Comparison of ENCODE assay signal across 9 mouse cellular contexts in the genomic region with DNA sequence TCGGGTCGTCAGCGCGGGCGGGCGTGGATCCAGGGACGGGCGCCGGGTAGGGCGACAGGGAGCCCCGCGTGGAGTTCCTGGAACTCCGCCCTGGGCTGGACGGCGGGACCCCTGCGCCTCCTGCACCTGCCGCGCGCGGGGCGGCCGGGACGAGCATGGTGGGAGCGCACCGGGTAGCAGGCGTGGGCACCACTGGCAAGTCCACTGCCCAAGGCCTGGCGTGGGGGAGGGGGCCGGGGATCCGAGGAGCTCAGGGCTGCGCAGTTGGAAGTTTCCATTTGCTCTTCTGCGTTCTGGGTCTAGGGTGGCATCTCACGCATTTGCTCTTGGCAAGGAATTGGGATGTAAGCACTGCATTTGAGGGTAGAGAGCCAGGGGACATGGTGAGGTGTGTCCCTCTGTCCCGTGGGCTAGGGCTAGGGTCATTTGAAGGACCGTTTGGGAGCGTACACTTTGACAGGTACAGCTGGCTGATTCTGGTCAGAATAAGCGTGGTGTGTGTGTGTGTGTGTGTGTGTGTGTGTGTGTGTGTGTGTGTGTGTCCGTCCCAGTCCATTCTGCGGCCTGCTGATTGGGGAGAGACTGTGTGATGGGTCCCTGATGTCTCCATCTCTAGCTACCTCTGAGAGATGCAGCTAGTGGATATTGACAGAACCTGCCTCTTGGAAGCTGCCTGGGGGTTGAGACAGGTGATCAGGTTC. TPM values are rescaled to one million over a fixed set of nuclear protein-coding genes. Genes with fewer than 3 reads are reported as not detected.
DNase-seq lines count a peak whose midpoint lies in the region; ATAC-seq and TF ChIP-seq lines count a peak whose summit lies in the region.
"Had no signal": no experiment of that assay in that cellular context is flagged by ENCODE, and none has a peak within 500 bp of the region (broad histone marks: within the 10 kb centered on the region; RNA-seq: fewer than 3 reads in every experiment).

No protein-coding gene starts in this region.

- peak overlapping the region; percentile 84 for H3K4me2 ChIP-seq in heart, embryonic 13.5 days
- H3K4me2 ChIP-seq in heart, embryonic 15.5 days, result peak overlapping the region; percentile 95
- H3K4me2 ChIP-seq in limb, embryonic 14.5 days (replicated peaks; ENCODE audit: low read depth, low read length, severe bottlenecking), result peak overlapping the region; percentile 69
- peak overlapping the region; percentile 85 for H3K4me2 ChIP-seq in neural tube, embryonic 15.5 days

- H3K27ac ChIP-seq in heart, embryonic 13.5 days (replicated peaks), result no peak overlapping the region
- H3K27ac ChIP-seq in heart, embryonic 15.5 days, result no peak overlapping the region
- H3K27ac ChIP-seq in limb, embryonic 14.5 days (replicated peaks; ENCODE audit: low read depth, low read length), result no peak overlapping the region
- no peak overlapping the region for H3K27ac ChIP-seq in neural tube, embryonic 15.5 days (replicated peaks)

- H3K27me3 ChIP-seq in heart, embryonic 13.5 days (replicated peaks), result peaks cover 72% of the 10 kb centered on the region
- peaks cover 57% of the 10 kb centered on the region for H3K27me3 ChIP-seq in heart, embryonic 15.5 days
- H3K27me3 ChIP-seq in limb, embryonic 14.5 days (ENCODE audit: control insufficient read depth, insufficient read depth, low read length), result peaks cover 35% of the 10 kb centered on the region
- H3K27me3 ChIP-seq in neural tube, embryonic 15.5 days (replicated peaks), result peaks cover 20% of the 10 kb centered on the region

- H3K4me1 ChIP-seq in heart, embryonic 13.5 days, result peaks cover 14% of the 10 kb centered on the region
- H3K4me1 ChIP-seq in heart, embryonic 15.5 days (replicated peaks), result peaks cover 9% of the 10 kb centered on the region
- no peaks in the 10 kb centered on the region for H3K4me1 ChIP-seq in limb, embryonic 14.5 days (ENCODE audit: control insufficient read depth, insufficient read depth, low read length)
- H3K4me1 ChIP-seq in neural tube, embryonic 15.5 days, result peaks cover 31% of the 10 kb centered on the region

- H3K9ac ChIP-seq in heart, embryonic 13.5 days, result peak overlapping the region; percentile 74
- peak overlapping the region; percentile 52; the same call in 1 of the 2 replicates for H3K9ac ChIP-seq in heart, embryonic 15.5 days
- H3K9ac ChIP-seq in limb, embryonic 14.5 days (ENCODE audit: low read depth, low read length, severe bottlenecking), result no peak overlapping the region
- peak overlapping the region; percentile 60 for H3K9ac ChIP-seq in neural tube, embryonic 15.5 days (replicated peaks)

- no peak for TF ChIP-seq POLR2A in limb, embryonic 14.5 days (IDR thresholded peaks at IDR 0.05; ENCODE audit: borderline replicate concordance, extremely low read depth, insufficient read depth, insufficient read length)

- DNase-seq in heart, postnatal 36 days, result no peak
- peak; percentile 76 for DNase-seq in cerebellum, adult 9-10 months
- no peak for DNase-seq in limb, embryonic 14.5 days (ENCODE audit: low spot score)
- no peak for DNase-seq in MN1 (ENCODE audit: low spot score)
- no peak for DNase-seq in spleen, adult 18-20 months

- peak overlapping the region; percentile 57 for H3K4me3 ChIP-seq in heart, embryonic 13.5 days
- H3K4me3 ChIP-seq in heart, embryonic 15.5 days, result peak overlapping the region; percentile 51
- peak overlapping the region; percentile 37 for H3K4me3 ChIP-seq in limb, embryonic 14.5 days (replicated peaks; ENCODE audit: low read length)
- H3K4me3 ChIP-seq in neural tube, embryonic 15.5 days (replicated peaks), result peak overlapping the region; percentile 58
- H3K4me3 ChIP-seq: myocyte had no signal

- WGBS in heart, embryonic 13.5 days, result 8% methylated on average over 38 of the region's 38 CpGs
- WGBS in heart, embryonic 15.5 days, result 13% methylated on average over 38 of the region's 38 CpGs
- WGBS in limb, embryonic 14.5 days, result 15% methylated on average over 36 of the region's 38 CpGs
- 9% methylated on average over 38 of the region's 38 CpGs for WGBS in neural tube, embryonic 15.5 days

- no peaks in the 10 kb centered on the region for H3K9me3 ChIP-seq in heart, embryonic 13.5 days
- no peaks in the 10 kb centered on the region for H3K9me3 ChIP-seq in heart, embryonic 15.5 days (replicated peaks)
- H3K9me3 ChIP-seq in limb, embryonic 14.5 days (ENCODE audit: control insufficient read depth, low read length), result no peaks in the 10 kb centered on the region
- H3K9me3 ChIP-seq in neural tube, embryonic 15.5 days (replicated peaks), result no peaks in the 10 kb centered on the region

- intact Hi-C loops in heart, postnatal 36 days (cut with DNase I), result no loop called here

- H3K36me3 ChIP-seq in heart, embryonic 13.5 days, result no peaks in the 10 kb centered on the region
- H3K36me3 ChIP-seq in heart, embryonic 15.5 days, result no peaks in the 10 kb centered on the region
- H3K36me3 ChIP-seq in limb, embryonic 14.5 days (ENCODE audit: control insufficient read depth, insufficient read depth, low read length), result no peaks in the 10 kb centered on the region
- H3K36me3 ChIP-seq in neural tube, embryonic 15.5 days, result no peaks in the 10 kb centered on the region

- no peak for ATAC-seq in heart, embryonic 13.5 days (ENCODE audit: extremely low read depth, insufficient number of reproducible peaks, low FRiP score, low TSS enrichment)
- no peak for ATAC-seq in heart, embryonic 15.5 days (replicated peaks; ENCODE audit: insufficient number of reproducible peaks, insufficient read depth, low FRiP score, low read depth)
- ATAC-seq in limb, embryonic 14.5 days (ENCODE audit: low FRiP score, low read depth), result no peak
- ATAC-seq in neural tube, embryonic 15.5 days (ENCODE audit: low FRiP score), result peak; percentile 60

RNA-seq across cellular contexts. Expression of gene Rasgef1a, which starts 0.5 kb away (rescaled TPM):
- 0.32 and 0.38 TPM in 2 replicates for polyA plus RNA-seq in heart, embryonic 13.5 days (2015; fragmentation: Nextera tagmentation; extraction: Ambion mirVana)
- total RNA-seq in heart, postnatal 36 days (2021), result under 1 TPM; 0.11 to 0.22 TPM
- 0.53 and 0.65 TPM in 2 replicates for polyA plus RNA-seq in heart, embryonic 15.5 days (2015; fragmentation: Nextera tagmentation; extraction: Ambion mirVana)
- polyA plus RNA-seq in limb, embryonic 14.5 days (2012; rRNA removed), result 0.15 and 0.28 TPM in 2 replicates
- polyA plus RNA-seq in limb, embryonic 14.5 days (2014; fragmentation: Nextera tagmentation; extraction: Ambion mirVana), result not detected in 2 replicates
- 3.3 and 4.3 TPM in 2 replicates for polyA plus RNA-seq in neural tube, embryonic 15.5 days (2015; fragmentation: Nextera tagmentation; extraction: Ambion mirVana)
